15 mouse cellular contexts compared by ENCODE assay signal in the genomic region with DNA sequence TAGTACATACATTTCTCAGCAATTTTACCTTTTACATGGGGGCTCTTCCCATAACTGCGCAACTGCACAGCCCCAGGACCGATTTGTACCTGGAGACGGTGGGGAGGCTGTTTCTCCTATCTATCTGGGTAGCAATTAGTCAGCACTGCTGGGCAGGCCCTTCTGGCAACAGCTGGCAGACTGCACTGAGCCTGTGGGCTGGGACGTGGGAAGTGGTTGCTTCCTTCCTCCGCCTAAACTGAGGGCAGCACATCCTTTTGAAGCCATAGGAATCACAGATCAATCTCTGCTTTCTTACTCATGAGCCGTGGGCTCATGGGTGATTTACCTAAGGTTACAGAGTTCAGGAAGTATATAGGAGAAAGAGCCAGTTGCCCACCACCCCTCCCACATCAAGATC.
DNase-seq lines count a peak whose midpoint lies in the region.
"Had no signal": no experiment of that assay in that cellular context is flagged by ENCODE, and none has a peak within 500 bp of the region (broad histone marks: within the 10 kb centered on the region; RNA-seq: fewer than 3 reads in every experiment).

No protein-coding gene starts in this region.

- DNase-seq in right cerebral cortex, adult 18-20 months: peak; percentile 71
- no peak for DNase-seq in right cerebral cortex, postnatal 36 days (ENCODE audit: low spot score in 2 of 2)
- DNase-seq in brain, adult 2 months (ENCODE audit: low read depth, low spot score): peak; percentile 42
- peak; percentile 37 for DNase-seq in lung, postnatal 10 days
- peak; percentile 33 to 52 for DNase-seq in lung, postnatal 4 days
- no peak for DNase-seq in testis, postnatal 14 days (ENCODE audit: low spot score)
- no peak for DNase-seq in thymus, postnatal 4 days
- DNase-seq in frontal cortex, postnatal 14 days (ENCODE audit: low spot score in 2 of 2): no peak
- DNase-seq: adrenal gland, postnatal 10 days; cerebellum, adult 18-20 months; cerebellum, adult 9-11 months; cerebellum, postnatal 36 days; gastrocnemius, postnatal 36 days; heart, adult 11 months; heart, postnatal 4 days had no signal

Comparison
In these comparisons a context has a peak if more than half of its experiments do, and no peak if none do; other contexts are left out.
1. DNase-seq: peak in right cerebral cortex, adult 18-20 months (single experiment), brain, adult 2 months (single experiment), lung, postnatal 10 days (single experiment) and lung, postnatal 4 days (2 of 2); none in right cerebral cortex, postnatal 36 days (0 of 2), testis, postnatal 14 days (single experiment), thymus, postnatal 4 days (single experiment) and frontal cortex, postnatal 14 days (0 of 2).